Mouse (Mus musculus): Measurements from ENCODE around the gene Carf. TPM values are rescaled to one million over a fixed set of nuclear protein-coding genes. Genes with fewer than 3 reads are reported as not detected.

Carf gene
- polyA plus RNA-seq, 1 experiment from 2014 or later: 7.4 TPM

GRCm38 (mm10) chr1:60180784-60181221, 82.8 kb downstream of the Carf start:
- H3K4me2 ChIP-seq (replicated peaks): peak overlapping the region; percentile 56
- ATAC-seq (replicated peaks): no peak
- no peaks in the 10 kb centered on the region for H3K27me3 ChIP-seq
- H3K9ac ChIP-seq (replicated peaks): peak overlapping the region; percentile 77
- H3K9me3 ChIP-seq: no peaks in the 10 kb centered on the region
- peaks cover 16% of the 10 kb centered on the region for H3K4me1 ChIP-seq
- H3K36me3 ChIP-seq: no peaks in the 10 kb centered on the region
- WGBS: under 1% methylated on average over 30 of the region's 30 CpGs
- peak overlapping the region; percentile 78 for H3K4me3 ChIP-seq
- peak overlapping the region; percentile 86 for H3K27ac ChIP-seq (replicated peaks)

GRCm38 (mm10) chr1:60188454-60188853, 90.4 kb downstream of the Carf start:
- H3K9ac ChIP-seq (replicated peaks): no peak overlapping the region
- ATAC-seq (replicated peaks): no peak
- no peaks in the 10 kb centered on the region for H3K27me3 ChIP-seq

GRCm38 (mm10) chr1:60196813-60197212, 98.8 kb downstream of the Carf start:
- no peaks in the 10 kb centered on the region for H3K9me3 ChIP-seq
- peaks cover 15% of the 10 kb centered on the region for H3K36me3 ChIP-seq
- no peak overlapping the region for H3K27ac ChIP-seq (replicated peaks)
- peaks cover 3% of the 10 kb centered on the region; the same call in 1 of the 2 replicates for H3K4me1 ChIP-seq
- no peak for ATAC-seq (replicated peaks)
- H3K4me3 ChIP-seq: no peak overlapping the region
- no peak overlapping the region for H3K4me2 ChIP-seq (replicated peaks)
- no peak overlapping the region for H3K9ac ChIP-seq (replicated peaks)
- WGBS: 70% methylated on average over 3 of the region's 3 CpGs
- no peaks in the 10 kb centered on the region for H3K27me3 ChIP-seq

More at GRCm38 (mm10) chr1:60188454-60188853, 90.4 kb downstream of the Carf start:
- Histone ChIP-seq H3K4me3 (no peak overlapping the region), H3K4me1 (no peaks in the 10 kb centered on the region), H3K36me3 (no peaks in the 10 kb centered on the region), H3K4me2 (replicated peaks) (no peak overlapping the region), H3K9me3 (no peaks in the 10 kb centered on the region), H3K27ac (replicated peaks) (no peak overlapping the region)

- H3K4me3 ChIP-seq: no peak overlapping the region
- no peaks in the 10 kb centered on the region for H3K9me3 ChIP-seq
- H3K27ac ChIP-seq (replicated peaks): no peak overlapping the region
- H3K4me1 ChIP-seq: peaks cover 3% of the 10 kb centered on the region; the same call in 1 of the 2 replicates
- no peak overlapping the region for H3K9ac ChIP-seq (replicated peaks)
- ATAC-seq (replicated peaks): no peak
- H3K27me3 ChIP-seq: no peaks in the 10 kb centered on the region
- peaks cover 27% of the 10 kb centered on the region for H3K36me3 ChIP-seq
- no peak overlapping the region for H3K4me2 ChIP-seq (replicated peaks)
- WGBS: 50% methylated on average over 4 of the region's 4 CpGs
Measured at GRCm38 (mm10) chr1:60199006-60199405, 101.0 kb downstream of the Carf start.

Other genes with a start within 250 kb of the Carf start
- 28.9 and 30.1 TPM in 2 replicates for gene Fam117b, start 185.2 kb upstream of the Carf start, polyA plus RNA-seq (2015; fragmentation: Nextera tagmentation; extraction: Ambion mirVana)
- gene Ica1l, start 55.1 kb upstream of the Carf start, polyA plus RNA-seq (2015; fragmentation: Nextera tagmentation; extraction: Ambion mirVana): 24.9 and 28.1 TPM in 2 replicates
- gene Wdr12, start 398 bp downstream of the Carf start, polyA plus RNA-seq (2015; fragmentation: Nextera tagmentation; extraction: Ambion mirVana): 48.6 and 53.2 TPM in 2 replicates
- 7.7 and 8.2 TPM in 2 replicates for gene Nbeal1, start 82.4 kb downstream of the Carf start, polyA plus RNA-seq (2015; fragmentation: Nextera tagmentation; extraction: Ambion mirVana)
- gene Cyp20a1, start 245.1 kb downstream of the Carf start, polyA plus RNA-seq (2015; fragmentation: Nextera tagmentation; extraction: Ambion mirVana): 10.7 and 11.1 TPM in 2 replicates

Data from forebrain, embryonic 15.5 days (tissue).